Mouse (Mus musculus): ENCODE results near the gene Jph3. TPM values are rescaled to one million over a fixed set of nuclear protein-coding genes. Genes with fewer than 3 reads are reported as not detected.

Gene Jph3
- polyA plus RNA-seq, 1 experiment from 2014 or later: 4.4 TPM

- H3K9me3 ChIP-seq (ENCODE audit: control insufficient read depth, low read length): no peaks in the 10 kb centered on the region
- peak; percentile 54 for DNase-seq (ENCODE audit: low spot score)
- peaks cover 67% of the 10 kb centered on the region for H3K27me3 ChIP-seq (replicated peaks; ENCODE audit: control insufficient read depth, insufficient read depth, low read length)
- no peak overlapping the region for H3K4me2 ChIP-seq (ENCODE audit: low read length)
- no peak for ATAC-seq (replicated peaks; ENCODE audit: low FRiP score, low TSS enrichment, low read depth)
- 0 out of 2 replicates have a peak overlapping the region, but pooled peaks have one; percentile 42 for H3K4me3 ChIP-seq (ENCODE audit: low read depth, low read length)
- no peak overlapping the region for H3K27ac ChIP-seq (ENCODE audit: low read depth)
- no peak overlapping the region for H3K9ac ChIP-seq (ENCODE audit: low read length)
- no peaks in the 10 kb centered on the region; the same call in 1 of the 2 replicates for H3K4me1 ChIP-seq (replicated peaks; ENCODE audit: control insufficient read depth, insufficient read depth, low read length)
- H3K36me3 ChIP-seq (ENCODE audit: control insufficient read depth, insufficient read depth, low read length): no peaks in the 10 kb centered on the region
- 5% methylated on average over 26 of the region's 26 CpGs for WGBS
These were observed 2.3 kb downstream of the Jph3 start for GRCm38 (mm10) chr8:121731471-121732333.

DNA sequence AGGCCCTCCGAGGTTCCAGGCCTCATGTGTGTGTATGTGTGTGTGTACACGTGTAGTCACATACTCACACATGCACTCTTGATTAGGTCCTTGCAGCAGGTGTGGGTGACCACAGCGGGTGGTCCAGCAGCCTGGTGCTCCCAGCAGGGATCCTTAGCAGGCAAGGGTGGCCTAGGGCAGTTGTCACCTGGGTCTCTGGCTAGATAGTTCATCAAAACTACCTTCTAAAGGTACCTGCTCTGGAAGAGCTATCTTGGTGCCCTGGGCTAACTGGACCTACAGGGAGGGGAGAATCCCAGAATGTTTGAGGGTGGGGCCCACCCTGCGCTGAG, 2.9 kb downstream of the Jph3 start:
- no peak overlapping the region for H3K4me3 ChIP-seq (ENCODE audit: low read depth, low read length)
- H3K27ac ChIP-seq (ENCODE audit: low read depth): no peak overlapping the region
- no peak for DNase-seq (ENCODE audit: low spot score)
- H3K9ac ChIP-seq (ENCODE audit: low read length): no peak overlapping the region
- no peaks in the 10 kb centered on the region; the same call in 1 of the 2 replicates for H3K4me1 ChIP-seq (replicated peaks; ENCODE audit: control insufficient read depth, insufficient read depth, low read length)
- WGBS: 58% methylated on average over 4 of the region's 4 CpGs
- no peaks in the 10 kb centered on the region for H3K9me3 ChIP-seq (ENCODE audit: control insufficient read depth, low read length)
- H3K36me3 ChIP-seq (ENCODE audit: control insufficient read depth, insufficient read depth, low read length): no peaks in the 10 kb centered on the region
- H3K4me2 ChIP-seq (ENCODE audit: low read length): no peak overlapping the region
- ATAC-seq (replicated peaks; ENCODE audit: low FRiP score, low TSS enrichment, low read depth): no peak
- H3K27me3 ChIP-seq (replicated peaks; ENCODE audit: control insufficient read depth, insufficient read depth, low read length): peaks cover 67% of the 10 kb centered on the region

DNA sequence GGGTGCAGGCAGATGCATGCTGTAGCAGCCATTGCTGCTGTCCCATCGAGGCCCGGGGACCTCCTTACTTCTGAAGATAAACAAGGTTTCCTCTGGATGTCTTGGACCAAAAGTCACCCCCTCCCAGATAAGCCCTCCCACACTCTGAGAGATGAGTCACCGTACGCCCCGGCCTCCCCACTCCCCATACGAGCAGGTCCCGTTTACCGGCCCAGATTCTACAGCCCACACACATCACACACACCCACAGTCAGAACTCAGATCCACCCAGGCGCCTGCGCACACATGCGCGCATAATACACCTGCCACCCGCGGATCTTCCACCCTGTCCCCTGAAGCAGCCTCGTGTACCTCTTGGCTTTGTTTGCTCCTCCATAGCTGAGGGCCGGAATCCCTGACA, 4.8 kb downstream of the Jph3 start:
- ATAC-seq (replicated peaks; ENCODE audit: low FRiP score, low TSS enrichment, low read depth) (no peak), DNase-seq (ENCODE audit: low spot score) (no peak)

DNA sequence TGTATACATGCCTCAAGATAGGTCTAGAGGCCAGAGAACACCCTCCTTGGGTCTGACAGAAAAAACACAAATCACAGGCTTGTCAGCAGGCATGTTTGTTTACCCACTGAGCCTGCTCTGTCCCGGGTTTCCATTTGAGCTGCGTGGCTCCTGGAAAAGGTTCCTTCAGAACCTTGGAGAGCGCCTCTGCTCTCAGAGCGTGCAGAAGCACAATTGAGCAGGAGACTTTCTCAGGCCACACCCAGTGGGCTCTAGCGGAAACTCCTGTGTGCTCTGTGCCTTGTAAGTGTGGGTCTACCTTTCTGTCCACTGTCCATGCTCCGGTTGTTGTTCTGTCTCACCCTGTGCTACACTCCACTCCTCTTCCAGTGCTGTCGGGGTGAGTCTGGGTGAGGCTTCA, 6.8 kb downstream of the Jph3 start:
- Histone ChIP-seq H3K4me1 (replicated peaks; ENCODE audit: control insufficient read depth, insufficient read depth, low read length) (no peaks in the 10 kb centered on the region; the same call in 1 of the 2 replicates), H3K36me3 (ENCODE audit: control insufficient read depth, insufficient read depth, low read length) (no peaks in the 10 kb centered on the region)

More for the DNA sequence above, 4.8 kb downstream of the Jph3 start:
- Histone ChIP-seq H3K27ac (ENCODE audit: low read depth) (no peak overlapping the region), H3K9ac (ENCODE audit: low read length) (no peak overlapping the region), H3K9me3 (ENCODE audit: control insufficient read depth, low read length) (no peaks in the 10 kb centered on the region), H3K27me3 (replicated peaks; ENCODE audit: control insufficient read depth, insufficient read depth, low read length) (peaks cover 48% of the 10 kb centered on the region), H3K4me2 (ENCODE audit: low read length) (no peak overlapping the region), H3K36me3 (ENCODE audit: control insufficient read depth, insufficient read depth, low read length) (no peaks in the 10 kb centered on the region), H3K4me3 (ENCODE audit: low read depth, low read length) (no peak overlapping the region), H3K4me1 (replicated peaks; ENCODE audit: control insufficient read depth, insufficient read depth, low read length) (no peaks in the 10 kb centered on the region; the same call in 1 of the 2 replicates)
- 88% methylated on average over 16 of the region's 16 CpGs for WGBS

DNA sequence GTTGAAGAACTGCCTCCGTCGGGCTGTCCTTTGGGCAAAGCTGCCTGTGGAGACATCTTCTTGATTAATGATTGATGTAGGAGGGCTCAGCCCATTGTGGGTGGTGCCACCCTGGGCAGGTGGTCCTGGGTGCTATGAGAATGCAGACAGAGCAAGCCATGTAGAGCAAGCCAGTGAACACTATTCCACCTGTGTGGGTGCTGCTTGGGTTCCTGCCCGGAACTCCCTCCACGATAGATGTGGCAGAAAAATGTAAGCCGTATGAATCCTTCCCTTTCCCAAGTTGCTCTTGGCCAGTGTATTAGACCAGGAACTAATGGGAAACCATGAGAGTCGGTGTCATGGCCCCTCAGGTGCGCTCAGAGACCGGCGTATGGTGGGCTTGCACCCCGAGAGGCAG, 11.3 kb downstream of the Jph3 start:
- Histone ChIP-seq H3K36me3 (ENCODE audit: control insufficient read depth, insufficient read depth, low read length) (no peaks in the 10 kb centered on the region), H3K9me3 (ENCODE audit: control insufficient read depth, low read length) (no peaks in the 10 kb centered on the region), H3K4me3 (ENCODE audit: low read depth, low read length) (no peak overlapping the region), H3K9ac (ENCODE audit: low read length) (no peak overlapping the region), H3K4me2 (ENCODE audit: low read length) (no peak overlapping the region), H3K27me3 (replicated peaks; ENCODE audit: control insufficient read depth, insufficient read depth, low read length) (no peaks in the 10 kb centered on the region), H3K4me1 (replicated peaks; ENCODE audit: control insufficient read depth, insufficient read depth, low read length) (no peaks in the 10 kb centered on the region), H3K27ac (ENCODE audit: low read depth) (no peak overlapping the region)
- DNase-seq (ENCODE audit: low spot score) (no peak), ATAC-seq (replicated peaks; ENCODE audit: low FRiP score, low TSS enrichment, low read depth) (no peak)
- 86% methylated on average over 10 of the region's 10 CpGs for WGBS

More for the DNA sequence above, 6.8 kb downstream of the Jph3 start:
- peaks cover 28% of the 10 kb centered on the region for H3K27me3 ChIP-seq (replicated peaks; ENCODE audit: control insufficient read depth, insufficient read depth, low read length)
- no peak overlapping the region for H3K4me3 ChIP-seq (ENCODE audit: low read depth, low read length)
- no peak overlapping the region for H3K4me2 ChIP-seq (ENCODE audit: low read length)
- no peak overlapping the region for H3K27ac ChIP-seq (ENCODE audit: low read depth)
- no peak for ATAC-seq (replicated peaks; ENCODE audit: low FRiP score, low TSS enrichment, low read depth)
- H3K9me3 ChIP-seq (ENCODE audit: control insufficient read depth, low read length): no peaks in the 10 kb centered on the region
- DNase-seq (ENCODE audit: low spot score): peak; percentile 84
- WGBS: 11% methylated on average over 7 of the region's 7 CpGs
- no peak overlapping the region for H3K9ac ChIP-seq (ENCODE audit: low read length)

- ATAC-seq (replicated peaks; ENCODE audit: low FRiP score, low TSS enrichment, low read depth) (no peak), DNase-seq (ENCODE audit: low spot score) (no peak)
- Histone ChIP-seq H3K9ac (ENCODE audit: low read length) (no peak overlapping the region), H3K4me1 (replicated peaks; ENCODE audit: control insufficient read depth, insufficient read depth, low read length) (no peaks in the 10 kb centered on the region), H3K27ac (ENCODE audit: low read depth) (no peak overlapping the region), H3K4me3 (ENCODE audit: low read depth, low read length) (no peak overlapping the region), H3K4me2 (ENCODE audit: low read length) (no peak overlapping the region), H3K9me3 (ENCODE audit: control insufficient read depth, low read length) (peaks cover 4% of the 10 kb centered on the region; the same call in 1 of the 2 replicates), H3K36me3 (ENCODE audit: control insufficient read depth, insufficient read depth, low read length) (no peaks in the 10 kb centered on the region), H3K27me3 (replicated peaks; ENCODE audit: control insufficient read depth, insufficient read depth, low read length) (peaks cover 7% of the 10 kb centered on the region)
- 82% methylated on average over 9 of the region's 9 CpGs for WGBS
These were observed 20.1 kb downstream of the Jph3 start for GRCm38 (mm10) chr8:121749501-121749900.

DNA sequence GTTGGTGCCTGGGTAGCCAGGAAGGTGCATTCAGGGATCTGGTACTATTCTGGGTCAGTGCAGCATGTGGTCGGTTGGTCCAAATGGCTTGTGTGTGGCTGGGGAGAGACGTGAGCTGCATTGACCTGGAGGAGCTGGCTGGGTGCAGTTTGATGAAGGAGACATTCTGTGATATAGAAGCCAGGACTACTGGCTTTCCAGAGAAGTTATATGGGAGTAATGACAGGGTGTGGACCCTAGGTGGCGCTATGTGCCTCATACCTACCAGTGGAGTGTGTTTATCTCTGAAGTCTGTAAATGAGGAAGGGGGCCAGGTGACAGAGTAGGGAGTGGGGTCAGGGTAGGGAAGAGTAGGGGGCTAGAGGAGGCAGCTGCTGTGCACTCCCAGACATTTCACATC, 21.1 kb downstream of the Jph3 start:
- no peaks in the 10 kb centered on the region for H3K4me1 ChIP-seq (replicated peaks; ENCODE audit: control insufficient read depth, insufficient read depth, low read length)
- DNase-seq (ENCODE audit: low spot score): no peak
- no peak overlapping the region for H3K27ac ChIP-seq (ENCODE audit: low read depth)
- H3K4me3 ChIP-seq (ENCODE audit: low read depth, low read length): no peak overlapping the region
- peaks cover 7% of the 10 kb centered on the region for H3K27me3 ChIP-seq (replicated peaks; ENCODE audit: control insufficient read depth, insufficient read depth, low read length)
- H3K9ac ChIP-seq (ENCODE audit: low read length): no peak overlapping the region
- ATAC-seq (replicated peaks; ENCODE audit: low FRiP score, low TSS enrichment, low read depth): no peak
- H3K9me3 ChIP-seq (ENCODE audit: control insufficient read depth, low read length): peaks cover 4% of the 10 kb centered on the region; the same call in 1 of the 2 replicates
- 38% methylated on average over 3 of the region's 3 CpGs for WGBS
- no peak overlapping the region for H3K4me2 ChIP-seq (ENCODE audit: low read length)
- H3K36me3 ChIP-seq (ENCODE audit: control insufficient read depth, insufficient read depth, low read length): no peaks in the 10 kb centered on the region

DNA sequence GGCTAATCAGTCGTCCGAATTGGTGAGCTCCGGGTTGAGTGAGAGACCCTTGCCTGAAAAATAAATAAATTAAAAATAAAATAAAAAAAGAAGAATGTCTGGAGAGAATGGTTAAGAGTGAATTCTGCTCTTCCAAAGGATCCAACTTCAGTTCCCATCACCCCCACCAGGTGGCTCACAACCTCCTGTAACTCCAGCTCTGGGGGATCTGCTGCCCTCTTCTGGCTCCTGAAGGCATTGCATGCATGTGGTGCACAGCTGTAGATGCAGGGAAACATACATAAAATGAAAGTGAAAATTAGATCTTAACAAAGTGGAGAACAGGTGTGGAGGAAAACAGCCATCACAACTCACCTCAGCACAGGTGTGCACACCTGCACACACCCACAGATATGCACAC, 22.0 kb downstream of the Jph3 start:
- H3K27ac ChIP-seq (ENCODE audit: low read depth): no peak overlapping the region
- WGBS: 22% methylated on average over 3 of the region's 3 CpGs
- ATAC-seq (replicated peaks; ENCODE audit: low FRiP score, low TSS enrichment, low read depth): no peak

GRCm38 (mm10) chr8:121758470-121758869, 29.0 kb downstream of the Jph3 start:
- DNase-seq (ENCODE audit: low spot score) (no peak), ATAC-seq (replicated peaks; ENCODE audit: low FRiP score, low TSS enrichment, low read depth) (no peak)
- no peaks in the 10 kb centered on the region for H3K9me3 ChIP-seq (ENCODE audit: control insufficient read depth, low read length)
- WGBS: 70% methylated on average over 12 of the region's 12 CpGs
- no peaks in the 10 kb centered on the region for H3K36me3 ChIP-seq (ENCODE audit: control insufficient read depth, insufficient read depth, low read length)
- H3K4me2 ChIP-seq (ENCODE audit: low read length): no peak overlapping the region
- no peaks in the 10 kb centered on the region for H3K4me1 ChIP-seq (replicated peaks; ENCODE audit: control insufficient read depth, insufficient read depth, low read length)
- no peak overlapping the region for H3K4me3 ChIP-seq (ENCODE audit: low read depth, low read length)
- H3K27ac ChIP-seq (ENCODE audit: low read depth): no peak overlapping the region
- no peak overlapping the region for H3K9ac ChIP-seq (ENCODE audit: low read length)
- H3K27me3 ChIP-seq (replicated peaks; ENCODE audit: control insufficient read depth, insufficient read depth, low read length): 0 out of 2 replicates have a peak, but pooled peaks cover 2% of the 10 kb centered on the region

More for the DNA sequence above, 22.0 kb downstream of the Jph3 start:
- Histone ChIP-seq H3K4me3 (ENCODE audit: low read depth, low read length) (no peak overlapping the region), H3K9me3 (ENCODE audit: control insufficient read depth, low read length) (peaks cover 4% of the 10 kb centered on the region; the same call in 1 of the 2 replicates), H3K9ac (ENCODE audit: low read length) (no peak overlapping the region), H3K4me1 (replicated peaks; ENCODE audit: control insufficient read depth, insufficient read depth, low read length) (no peaks in the 10 kb centered on the region), H3K27me3 (replicated peaks; ENCODE audit: control insufficient read depth, insufficient read depth, low read length) (peaks cover 7% of the 10 kb centered on the region), H3K4me2 (ENCODE audit: low read length) (no peak overlapping the region), H3K36me3 (ENCODE audit: control insufficient read depth, insufficient read depth, low read length) (no peaks in the 10 kb centered on the region)
- peak; percentile 87 for DNase-seq (ENCODE audit: low spot score)
